Mouse (Mus musculus) c-Kit-negative CD71-positive TER-119-positive erythroid progenitor cells, embryonic 14.5 days (primary cell): ENCODE data around the gene Plxnc1.

Experiments used
- DNase-seq: peaks from one replicate; pipeline ENCODE4 v3.0.0-alpha.2; 2013; ENCODE audit warnings: low read depth, low spot score

Plxnc1 gene

GRCm38 (mm10) chr10:94747011-94747410, 197.6 kb downstream of the Plxnc1 start:
- no peak for DNase-seq

DNA sequence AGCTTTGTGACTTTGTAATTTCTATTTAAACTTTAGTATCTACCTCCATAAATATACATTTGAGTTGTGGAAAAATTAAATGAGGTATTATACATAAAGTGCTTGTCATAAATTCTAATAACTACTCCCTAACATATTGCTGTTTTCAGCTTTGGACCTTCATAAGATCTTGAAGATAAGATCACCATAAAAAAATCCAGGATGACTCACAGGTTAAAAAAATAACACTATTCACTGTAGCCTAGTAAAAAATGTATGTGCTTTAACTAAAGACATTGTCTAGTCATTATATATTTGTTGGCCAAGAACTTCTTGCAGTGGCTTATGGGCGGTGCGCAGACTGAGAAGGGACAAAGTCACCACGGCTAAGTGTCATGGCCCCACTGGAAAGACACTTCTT, 203.2 kb downstream of the Plxnc1 start:
- DNase-seq = no peak
